Mouse (Mus musculus): ENCODE results near the gene Reps2.

DNA sequence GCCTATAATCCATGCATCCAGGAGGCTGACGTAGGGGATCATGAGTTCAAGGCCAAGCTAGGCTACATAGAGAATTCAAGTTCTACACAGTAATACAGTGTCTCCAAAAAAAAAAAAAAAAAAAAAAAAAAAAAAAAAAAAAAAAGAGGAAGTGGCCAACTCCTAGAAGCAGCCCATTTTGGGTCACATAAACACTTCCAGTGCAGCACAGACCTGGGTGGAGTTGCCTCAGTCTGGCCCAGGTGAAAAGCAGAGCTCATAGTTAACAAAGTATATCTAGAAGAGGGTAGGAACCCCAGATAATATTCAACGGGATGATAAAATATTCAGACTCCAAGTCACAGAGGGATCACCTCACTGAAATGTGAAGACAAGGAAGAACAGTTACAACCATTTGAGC is 112.4 kb downstream of the Reps2 start:
- no peak for TF ChIP-seq CHD2 (IDR thresholded peaks at IDR 0.05; ENCODE audit: low read depth, low read length)
- TF ChIP-seq ZC3H11A (IDR thresholded peaks at IDR 0.05; ENCODE audit: borderline replicate concordance, low read depth, low read length) = no peak
- TF ChIP-seq ZNF384 (IDR thresholded peaks at IDR 0.05; ENCODE audit: low read depth, low read length) = no peak
